Mouse (Mus musculus) CH12.LX (cell line): ENCODE results near the gene Cux1.

Source experiments
- CTCF ChIP-seq, 2 experiments: IDR thresholded peaks in 1 of 2; conservative IDR thresholded peaks in 1 of 2; 2 replicates each; pipeline ENCODE4 v1.5.1; 2011 to 2012; ENCODE audit warnings: low read depth in 2 of 2, low read length in 2 of 2, improper control_type of control experiment in 1 of 2, inconsistent platforms in 1 of 2, mild to moderate bottlenecking in 1 of 2, moderate library complexity in 1 of 2
- EP300 ChIP-seq: IDR thresholded peaks from 2 replicates; pipeline ENCODE4 v1.6.1; 2011; ENCODE audit warnings: low read length, improper control_type of control experiment
- POLR2A ChIP-seq: IDR thresholded peaks from 2 replicates; pipeline ENCODE4 v1.6.1; 2011; ENCODE audit warnings: low read depth, mild to moderate bottlenecking, improper control_type of control experiment, low read length
- ZMIZ1 ChIP-seq: IDR thresholded peaks from 2 replicates; pipeline ENCODE4 v1.6.1; 2012; ENCODE audit warnings: low read depth, mild to moderate bottlenecking, inconsistent platforms, low read length, improper control_type of control experiment

DNA sequence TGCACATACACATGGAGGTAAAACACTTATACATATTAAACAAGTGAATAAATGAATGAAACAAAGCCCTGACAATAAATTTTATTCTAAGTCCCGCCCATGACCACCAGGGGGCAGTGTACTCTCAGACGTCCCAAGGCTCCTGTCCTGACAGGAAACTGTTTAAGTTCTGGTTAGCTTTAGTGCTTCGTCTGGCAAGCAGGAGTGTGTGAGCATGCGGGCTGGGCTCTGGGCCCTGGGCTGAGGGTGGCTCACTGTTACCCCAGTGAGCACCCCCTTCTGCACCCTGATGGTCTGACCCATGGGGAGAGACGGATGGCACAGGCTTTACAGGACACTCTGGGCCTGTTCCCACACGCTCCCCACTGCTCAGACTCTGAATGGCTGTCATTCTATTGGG lies 308.4 kb downstream of the Cux1 start:
- no peak for TF ChIP-seq POLR2A
- TF ChIP-seq ZMIZ1: no peak
- TF ChIP-seq EP300: no peak
- TF ChIP-seq CTCF (conservative IDR thresholded peaks at IDR 0.05 in 1 of 2, IDR thresholded peaks at IDR 0.05 in 1 of 2; ENCODE audit: low read depth in 2 of 2, low read length in 2 of 2): peak; percentile 80 to 83
